Mouse (Mus musculus) T-helper 2 cell (primary cell): Measurements from ENCODE around the gene Pagr1b.

ENCODE experiments used
- in situ Hi-C: fragments of 300-600 bp; cut with MboI, MseI; formaldehyde crosslinking; loops from one replicate; pipeline ENCODE4 v1.15.1; 2025; ENCODE audit warnings: high pct_unique_total_duplicates

Pagr1b gene

DNA sequence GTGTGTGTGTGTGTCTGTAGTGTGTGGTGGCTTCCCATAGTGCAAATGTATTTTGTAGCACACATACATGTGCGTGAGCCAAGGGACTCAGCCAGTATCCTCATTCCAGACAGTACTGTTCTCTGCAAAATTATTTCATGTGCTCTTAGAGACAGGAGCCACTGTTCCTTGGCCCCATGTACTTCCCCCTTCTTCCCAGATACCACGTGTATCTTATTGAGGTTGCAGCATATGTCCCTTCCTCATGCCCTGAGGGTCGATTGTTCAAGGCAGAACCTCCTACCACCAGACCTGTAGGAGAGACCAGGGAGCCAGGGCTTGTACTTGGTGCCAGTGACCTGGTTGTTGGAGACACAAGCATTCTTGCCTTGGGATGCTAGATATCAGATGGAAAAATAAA is 61.2 kb downstream of the Pagr1b start:
- in situ Hi-C loops, result no loop called here

GRCm38 (mm10) chr7:126952646-126953045 is 63.6 kb downstream of the Pagr1b start:
- in situ Hi-C loops, result no loop called here

- in situ Hi-C loops, result no loop called here
Observed at GRCm38 (mm10) chr7:126951741-126952140, 64.5 kb downstream of the Pagr1b start.
